Mouse (Mus musculus) brain, adult 2 months (tissue): ENCODE measurements at regions not wholly inside any gene's neighbourhood (a gene's known extent, or its start where the extent isn't known, plus 50 kb on each side); places are given as distances from the start of the nearest gene placed in this dataset.

Experiments used
- DNase-seq: peaks from one replicate; pipeline ENCODE4 v3.0.0; 2011; ENCODE audit warnings: low read depth, low spot score

GRCm38 (mm10) chr1:67286338-67286737 lies 163.5 kb downstream of the Cps1 start:
- peak; percentile 74 for DNase-seq

- DNase-seq, result no peak
These were observed 184.8 kb downstream of the Cps1 start for GRCm38 (mm10) chr1:67307591-67307990.
